Mouse (Mus musculus) cerebellum, adult 2 months (tissue): ENCODE data around the gene Pram1. TPM values are rescaled to one million over a fixed set of nuclear protein-coding genes. Genes with fewer than 3 reads are reported as not detected.
A peak's percentile ranks its signal among the peaks of the same experiment; 100 is the strongest.

Source experiments
- DNase-seq, 2 experiments: peaks; one replicate each; pipeline ENCODE4 v3.0.0; 2021
- H3K27ac ChIP-seq: fragments of 200-500 bp; 2 replicates; pipeline ENCODE4 v1.5.1; 2012; ENCODE audit warnings: low read length, control low read depth, inconsistent platforms; ENCODE audit not compliant: insufficient read depth
- H3K27me3 ChIP-seq: fragments of 200-500 bp; 2 replicates; pipeline ENCODE4 v1.6.1; 2012; ENCODE audit warnings: inconsistent platforms, mild to moderate bottlenecking, low read length, moderate library complexity; ENCODE audit not compliant: control insufficient read depth, insufficient read depth
- H3K4me1 ChIP-seq: fragments of 200-500 bp; 2 replicates; pipeline ENCODE4 v1.6.1; 2011; ENCODE audit warnings: low read length; ENCODE audit not compliant: control insufficient read depth, insufficient read depth
- H3K4me3 ChIP-seq: fragments of 200-500 bp; replicated peaks from 2 replicates; pipeline ENCODE3; 2011; ENCODE audit warnings: mild to moderate bottlenecking, low read depth, low read length, control low read depth; ENCODE audit not compliant: insufficient read depth
- CTCF ChIP-seq: fragments of 200-500 bp; IDR thresholded peaks from 2 replicates; pipeline ENCODE4 v1.5.1; 2011; ENCODE audit warnings: low read depth, mild to moderate bottlenecking, control low read depth, low read length, moderate library complexity, borderline replicate concordance; ENCODE audit not compliant: insufficient read depth
- POLR2A ChIP-seq: fragments of 200-500 bp; IDR thresholded peaks from 2 replicates; pipeline ENCODE4 v1.6.1; 2011; ENCODE audit warnings: low read length, control low read depth, borderline replicate concordance; ENCODE audit not compliant: insufficient read depth
- WGBS: fragments of 180-500 bp; shearing (Covaris S2); methylation state at CpG from one replicate; pipeline ENCODE4 v1.1.7; 2018; 5-methylcytosine and 5-hydroxymethylcytosine counted together
- polyA plus RNA-seq: library from polyadenylated mRNA; depleted of rRNA; stranded (reverse); fragments of >200 nt; gene quantifications from 2 replicates; pipeline ENCODE4 v1.2.3, GENCODE M21; 2012

The Pram1 gene
- polyA plus RNA-seq, 1 experiment = 2.8 TPM

- Histone ChIP-seq H3K27ac (no peak overlapping the region), H3K4me3 (no peak overlapping the region), H3K27me3 (no peaks in the 10 kb centered on the region), H3K4me1 (peaks cover 4% of the 10 kb centered on the region; the same call in 1 of the 2 replicates)
- TF ChIP-seq POLR2A (no peak), CTCF (no peak)
- 65% methylated on average over 6 of the region's 6 CpGs for WGBS
- no peak for DNase-seq
Observed at GRCm38 (mm10) chr17:33639743-33640142, 1.9 kb downstream of the Pram1 start.

DNA sequence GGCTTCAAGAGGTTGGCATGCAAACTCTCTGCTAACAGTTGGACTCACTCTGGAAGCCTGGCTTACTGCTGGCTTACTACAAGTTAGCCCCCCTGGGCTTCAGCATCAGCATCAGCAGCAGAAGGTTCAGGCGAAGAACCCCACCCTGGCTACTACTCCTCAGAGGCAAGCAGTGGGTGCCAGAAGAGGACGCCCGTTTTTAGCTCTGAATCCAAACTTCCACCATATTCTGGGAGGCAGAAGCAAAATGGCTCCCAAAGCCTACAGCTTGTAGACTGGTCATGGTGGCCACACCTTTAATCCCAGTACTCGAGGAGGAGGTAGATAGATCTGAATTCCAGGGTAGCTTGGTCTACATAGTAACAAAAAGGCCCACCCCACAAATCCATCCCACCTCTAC lies 6.2 kb downstream of the Pram1 start:
- H3K4me3 ChIP-seq = no peak overlapping the region
- H3K4me1 ChIP-seq = 0 out of 2 replicates have a peak, but pooled peaks cover 10% of the 10 kb centered on the region
- no peaks in the 10 kb centered on the region for H3K27me3 ChIP-seq
- TF ChIP-seq CTCF = no peak
- TF ChIP-seq POLR2A = no peak
- WGBS = 87% methylated on average over 4 of the region's 4 CpGs
- DNase-seq = no peak
- H3K27ac ChIP-seq = no peak overlapping the region

DNA sequence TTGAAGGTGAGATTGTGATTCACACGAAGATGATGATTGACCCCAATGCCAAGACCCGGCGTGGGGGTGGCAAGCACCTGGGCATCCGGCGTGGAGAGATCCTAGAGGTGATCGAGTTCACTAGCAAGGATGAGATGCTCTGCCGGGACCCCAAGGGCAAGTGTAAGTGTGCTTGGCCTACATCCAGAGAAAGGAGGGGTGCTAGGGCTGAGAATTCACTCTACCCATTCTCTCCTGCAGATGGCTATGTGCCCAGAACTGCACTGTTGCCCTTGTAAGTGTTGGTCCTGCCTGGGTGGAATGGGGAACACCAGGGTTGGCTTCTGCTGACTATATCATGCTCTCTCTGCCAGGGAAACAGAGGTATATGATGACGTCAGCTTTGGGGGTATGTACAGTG lies 7.2 kb downstream of the Pram1 start:
- Histone ChIP-seq H3K27ac (no peak overlapping the region), H3K27me3 (no peaks in the 10 kb centered on the region), H3K4me1 (0 out of 2 replicates have a peak, but pooled peaks cover 10% of the 10 kb centered on the region), H3K4me3 (no peak overlapping the region)
- 86% methylated on average over 8 of the region's 8 CpGs for WGBS
- TF ChIP-seq CTCF (no peak), POLR2A (no peak)
- no peak for DNase-seq

DNA sequence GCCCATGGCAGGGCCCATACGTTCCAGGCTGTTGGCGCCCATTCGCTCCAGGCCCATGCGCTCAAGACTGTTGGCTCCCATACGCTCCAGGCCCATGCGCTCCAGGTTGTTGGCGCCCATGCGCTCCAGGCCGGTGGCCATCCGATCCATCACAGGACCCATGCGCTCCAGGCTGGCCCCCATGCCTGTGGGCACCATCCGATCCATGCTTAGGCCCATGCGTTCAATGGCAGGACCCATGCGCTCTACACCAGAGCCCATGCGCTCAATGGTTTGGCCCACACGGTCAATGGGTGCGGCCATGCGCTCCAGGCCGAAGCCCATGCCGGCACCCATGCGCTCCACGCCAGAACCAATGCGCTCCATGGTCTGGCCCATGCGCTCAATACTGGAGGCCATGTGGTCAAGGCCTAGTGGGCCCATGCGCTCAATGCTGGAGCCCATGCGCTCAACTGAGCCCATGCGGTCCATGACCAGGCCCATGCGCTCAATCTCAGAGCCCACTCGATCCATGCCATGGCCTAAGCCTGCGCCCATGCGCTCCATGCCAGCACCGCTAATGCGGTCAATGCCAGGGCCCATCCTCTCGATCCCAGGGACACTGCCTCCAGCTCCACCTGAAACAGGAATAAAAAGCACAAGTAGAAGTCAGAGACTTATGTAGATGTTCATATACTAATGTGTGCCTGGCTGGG lies 12.1 kb downstream of the Pram1 start:
- TF ChIP-seq CTCF (no peak), POLR2A (no peak)
- H3K4me3 ChIP-seq = no peak overlapping the region
- 98% methylated on average over 34 of the region's 34 CpGs for WGBS
- no peak overlapping the region for H3K27ac ChIP-seq
- H3K4me1 ChIP-seq = 0 out of 2 replicates have a peak, but pooled peaks cover 4% of the 10 kb centered on the region
- DNase-seq = no peak
- no peaks in the 10 kb centered on the region for H3K27me3 ChIP-seq

- WGBS = 75% methylated on average over 3 of the region's 3 CpGs
- Histone ChIP-seq H3K27ac (no peak overlapping the region), H3K4me1 (no peaks in the 10 kb centered on the region), H3K4me3 (no peak overlapping the region), H3K27me3 (no peaks in the 10 kb centered on the region)
- TF ChIP-seq CTCF (no peak), POLR2A (no peak)
- no peak for DNase-seq
Observed at GRCm38 (mm10) chr17:33666813-33667212, 29.0 kb downstream of the Pram1 start.

GRCm38 (mm10) chr17:33669681-33670080 lies 31.8 kb downstream of the Pram1 start:
- Histone ChIP-seq H3K4me1 (no peaks in the 10 kb centered on the region), H3K4me3 (no peak overlapping the region), H3K27ac (no peak overlapping the region), H3K27me3 (no peaks in the 10 kb centered on the region)
- DNase-seq = no peak
- WGBS = 77% methylated on average over 3 of the region's 3 CpGs
- no peak for TF ChIP-seq CTCF
- TF ChIP-seq POLR2A = no peak

DNA sequence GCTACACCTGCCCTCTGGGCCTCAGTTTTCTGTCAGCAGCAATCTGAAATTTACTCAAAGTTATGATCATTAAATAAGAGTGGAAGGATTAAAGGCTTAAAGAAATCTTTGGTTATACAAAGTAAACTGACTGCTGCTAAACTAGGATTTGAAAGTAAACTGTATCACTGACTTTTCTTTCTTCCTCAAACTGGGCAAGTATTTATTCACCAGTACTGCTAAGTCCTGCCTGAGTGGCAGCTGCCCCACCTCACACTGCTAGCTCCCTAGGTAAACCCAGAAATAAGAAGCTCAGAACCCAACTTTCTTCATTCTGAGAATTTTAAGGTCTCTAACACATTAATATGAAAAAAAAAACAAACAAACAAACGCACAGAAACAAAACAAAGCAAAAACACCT lies 36.0 kb downstream of the Pram1 start:
- WGBS = 85% methylated on average over 1 of the region's 1 CpGs
- no peak for DNase-seq
- Histone ChIP-seq H3K4me3 (no peak overlapping the region), H3K27ac (no peak overlapping the region), H3K27me3 (no peaks in the 10 kb centered on the region), H3K4me1 (peaks cover 2% of the 10 kb centered on the region; the same call in 1 of the 2 replicates)
- TF ChIP-seq CTCF (no peak), POLR2A (no peak)

DNA sequence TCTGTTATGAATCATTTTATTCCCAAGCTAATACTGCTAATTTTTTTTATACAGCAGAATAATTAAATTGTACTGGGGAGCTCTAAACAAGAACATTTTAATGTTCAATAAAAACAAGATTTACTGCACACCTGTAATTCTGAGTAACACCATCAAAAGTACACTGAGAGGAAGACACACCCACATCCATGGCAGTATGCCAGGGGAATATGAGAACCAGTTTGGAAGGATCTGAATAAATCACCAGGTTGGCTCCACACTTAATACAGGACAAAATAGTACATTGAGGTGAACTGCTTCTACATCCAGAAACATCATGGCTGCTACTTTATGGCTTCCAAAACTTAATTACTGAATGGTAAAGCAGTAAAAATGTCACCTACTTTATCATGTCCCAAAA lies 37.6 kb downstream of the Pram1 start:
- peak in 1 of 2 experiments; percentile 30 for DNase-seq
- Histone ChIP-seq H3K27ac (no peak overlapping the region), H3K4me3 (no peak overlapping the region), H3K27me3 (no peaks in the 10 kb centered on the region), H3K4me1 (peaks cover 2% of the 10 kb centered on the region; the same call in 1 of the 2 replicates)
- TF ChIP-seq POLR2A = no peak
- no peak for TF ChIP-seq CTCF
